Mouse (Mus musculus): ENCODE measurements around the gene Trim26. TPM values are rescaled to one million over a fixed set of nuclear protein-coding genes. Genes with fewer than 3 reads are reported as not detected.
A peak's percentile ranks its signal among the peaks of the same experiment; 100 is the strongest.

Trim26 gene
- polyA plus RNA-seq, 1 experiment from 2014 or later: 36.0 TPM

GRCm38 (mm10) chr17:36893387-36893786, 56.5 kb downstream of the Trim26 start:
- H3K36me3 ChIP-seq (replicated peaks; ENCODE audit: control insufficient read depth, insufficient read depth, low read depth, low read length): no peaks in the 10 kb centered on the region
- no peak overlapping the region for H3K4me2 ChIP-seq (ENCODE audit: low read depth, low read length)
- H3K9ac ChIP-seq (replicated peaks; ENCODE audit: low read length): no peak overlapping the region
- no peaks in the 10 kb centered on the region for H3K9me3 ChIP-seq (replicated peaks; ENCODE audit: control insufficient read depth, low read length)
- no peak overlapping the region for H3K27ac ChIP-seq (replicated peaks; ENCODE audit: low read depth, low read length)
- no peaks in the 10 kb centered on the region for H3K4me1 ChIP-seq (ENCODE audit: control insufficient read depth, insufficient read depth, low read length)
- ATAC-seq (replicated peaks; ENCODE audit: insufficient number of reproducible peaks, low FRiP score, low TSS enrichment, low read depth): no peak
- WGBS: 79% methylated on average over 5 of the region's 5 CpGs
- H3K27me3 ChIP-seq (ENCODE audit: control insufficient read depth, insufficient read depth, low read length): no peaks in the 10 kb centered on the region
- DNase-seq (ENCODE audit: low spot score): no peak
- no peak overlapping the region for H3K4me3 ChIP-seq (ENCODE audit: low read depth, low read length)

GRCm38 (mm10) chr17:36896583-36896982, 59.6 kb downstream of the Trim26 start:
- DNase-seq (ENCODE audit: low spot score) (peak; percentile 61), ATAC-seq (replicated peaks; ENCODE audit: insufficient number of reproducible peaks, low FRiP score, low TSS enrichment, low read depth) (no peak)
- Histone ChIP-seq H3K4me3 (ENCODE audit: low read depth, low read length) (no peak overlapping the region), H3K9ac (replicated peaks; ENCODE audit: low read length) (no peak overlapping the region), H3K4me1 (ENCODE audit: control insufficient read depth, insufficient read depth, low read length) (no peaks in the 10 kb centered on the region), H3K4me2 (ENCODE audit: low read depth, low read length) (no peak overlapping the region), H3K9me3 (replicated peaks; ENCODE audit: control insufficient read depth, low read length) (no peaks in the 10 kb centered on the region), H3K27ac (replicated peaks; ENCODE audit: low read depth, low read length) (no peak overlapping the region), H3K27me3 (ENCODE audit: control insufficient read depth, insufficient read depth, low read length) (no peaks in the 10 kb centered on the region), H3K36me3 (replicated peaks; ENCODE audit: control insufficient read depth, insufficient read depth, low read depth, low read length) (no peaks in the 10 kb centered on the region)
- 88% methylated on average over 1 of the region's 1 CpGs for WGBS

- no peak for DNase-seq (ENCODE audit: low spot score)
- no peak overlapping the region for H3K4me2 ChIP-seq (ENCODE audit: low read depth, low read length)
Measured at GRCm38 (mm10) chr17:36897065-36897464, 60.1 kb downstream of the Trim26 start.

GRCm38 (mm10) chr17:36897552-36898205, 60.7 kb downstream of the Trim26 start, which contains the start of gene Trim31:
TSS of gene Trim31 (plus strand) at chr17:36898118.
- WGBS: 72% methylated on average over 6 of the region's 6 CpGs

More at GRCm38 (mm10) chr17:36897065-36897464, 60.1 kb downstream of the Trim26 start:
- no peaks in the 10 kb centered on the region for H3K4me1 ChIP-seq (ENCODE audit: control insufficient read depth, insufficient read depth, low read length)
- no peak overlapping the region for H3K27ac ChIP-seq (replicated peaks; ENCODE audit: low read depth, low read length)
- no peak for ATAC-seq (replicated peaks; ENCODE audit: insufficient number of reproducible peaks, low FRiP score, low TSS enrichment, low read depth)
- H3K9me3 ChIP-seq (replicated peaks; ENCODE audit: control insufficient read depth, low read length): no peaks in the 10 kb centered on the region
- no peaks in the 10 kb centered on the region for H3K36me3 ChIP-seq (replicated peaks; ENCODE audit: control insufficient read depth, insufficient read depth, low read depth, low read length)
- no peak overlapping the region for H3K4me3 ChIP-seq (ENCODE audit: low read depth, low read length)
- H3K9ac ChIP-seq (replicated peaks; ENCODE audit: low read length): no peak overlapping the region
- H3K27me3 ChIP-seq (ENCODE audit: control insufficient read depth, insufficient read depth, low read length): no peaks in the 10 kb centered on the region

GRCm38 (mm10) chr17:36899376-36899775, 62.4 kb downstream of the Trim26 start:
- Histone ChIP-seq H3K4me2 (ENCODE audit: low read depth, low read length) (no peak overlapping the region), H3K4me1 (ENCODE audit: control insufficient read depth, insufficient read depth, low read length) (no peaks in the 10 kb centered on the region), H3K4me3 (ENCODE audit: low read depth, low read length) (no peak overlapping the region), H3K36me3 (replicated peaks; ENCODE audit: control insufficient read depth, insufficient read depth, low read depth, low read length) (no peaks in the 10 kb centered on the region), H3K9me3 (replicated peaks; ENCODE audit: control insufficient read depth, low read length) (no peaks in the 10 kb centered on the region), H3K27me3 (ENCODE audit: control insufficient read depth, insufficient read depth, low read length) (no peaks in the 10 kb centered on the region), H3K9ac (replicated peaks; ENCODE audit: low read length) (no peak overlapping the region), H3K27ac (replicated peaks; ENCODE audit: low read depth, low read length) (no peak overlapping the region)
- DNase-seq (ENCODE audit: low spot score) (no peak), ATAC-seq (replicated peaks; ENCODE audit: insufficient number of reproducible peaks, low FRiP score, low TSS enrichment, low read depth) (no peak)
- WGBS: 77% methylated on average over 4 of the region's 4 CpGs

More at GRCm38 (mm10) chr17:36897552-36898205, 60.7 kb downstream of the Trim26 start, which contains the start of gene Trim31:
- H3K27me3 ChIP-seq (ENCODE audit: control insufficient read depth, insufficient read depth, low read length): no peaks in the 10 kb centered on the region
- ATAC-seq (replicated peaks; ENCODE audit: insufficient number of reproducible peaks, low FRiP score, low TSS enrichment, low read depth) (no peak), DNase-seq (ENCODE audit: low spot score) (no peak)
- H3K36me3 ChIP-seq (replicated peaks; ENCODE audit: control insufficient read depth, insufficient read depth, low read depth, low read length): no peaks in the 10 kb centered on the region
- no peak within 1 kb of the TSS for H3K27ac ChIP-seq (replicated peaks; ENCODE audit: low read depth, low read length)
- no peak within 1 kb of the TSS for H3K4me2 ChIP-seq (ENCODE audit: low read depth, low read length)
- no peaks in the 10 kb centered on the region for H3K9me3 ChIP-seq (replicated peaks; ENCODE audit: control insufficient read depth, low read length)
- H3K9ac ChIP-seq (replicated peaks; ENCODE audit: low read length): no peak within 1 kb of the TSS
- no peak within 1 kb of the TSS for H3K4me3 ChIP-seq (ENCODE audit: low read depth, low read length)
- H3K4me1 ChIP-seq (ENCODE audit: control insufficient read depth, insufficient read depth, low read length): no peaks in the 10 kb centered on the region

- Histone ChIP-seq H3K27me3 (ENCODE audit: control insufficient read depth, insufficient read depth, low read length) (no peaks in the 10 kb centered on the region), H3K36me3 (replicated peaks; ENCODE audit: control insufficient read depth, insufficient read depth, low read depth, low read length) (no peaks in the 10 kb centered on the region), H3K27ac (replicated peaks; ENCODE audit: low read depth, low read length) (no peak overlapping the region), H3K4me2 (ENCODE audit: low read depth, low read length) (no peak overlapping the region), H3K4me3 (ENCODE audit: low read depth, low read length) (no peak overlapping the region), H3K9ac (replicated peaks; ENCODE audit: low read length) (no peak overlapping the region), H3K9me3 (replicated peaks; ENCODE audit: control insufficient read depth, low read length) (no peaks in the 10 kb centered on the region), H3K4me1 (ENCODE audit: control insufficient read depth, insufficient read depth, low read length) (no peaks in the 10 kb centered on the region)
- DNase-seq (ENCODE audit: low spot score) (no peak), ATAC-seq (replicated peaks; ENCODE audit: insufficient number of reproducible peaks, low FRiP score, low TSS enrichment, low read depth) (no peak)
- 90% methylated on average over 5 of the region's 5 CpGs for WGBS
Measured at GRCm38 (mm10) chr17:36900001-36900400, 63.1 kb downstream of the Trim26 start.

- no peak for DNase-seq (ENCODE audit: low spot score)
- no peak overlapping the region for H3K27ac ChIP-seq (replicated peaks; ENCODE audit: low read depth, low read length)
- no peaks in the 10 kb centered on the region for H3K27me3 ChIP-seq (ENCODE audit: control insufficient read depth, insufficient read depth, low read length)
- H3K4me2 ChIP-seq (ENCODE audit: low read depth, low read length): no peak overlapping the region
- 35% methylated on average over 1 of the region's 1 CpGs for WGBS
- H3K9me3 ChIP-seq (replicated peaks; ENCODE audit: control insufficient read depth, low read length): no peaks in the 10 kb centered on the region
- ATAC-seq (replicated peaks; ENCODE audit: insufficient number of reproducible peaks, low FRiP score, low TSS enrichment, low read depth): no peak
- H3K9ac ChIP-seq (replicated peaks; ENCODE audit: low read length): no peak overlapping the region
- H3K4me1 ChIP-seq (ENCODE audit: control insufficient read depth, insufficient read depth, low read length): no peaks in the 10 kb centered on the region
- no peak overlapping the region for H3K4me3 ChIP-seq (ENCODE audit: low read depth, low read length)
- H3K36me3 ChIP-seq (replicated peaks; ENCODE audit: control insufficient read depth, insufficient read depth, low read depth, low read length): no peaks in the 10 kb centered on the region
Measured at GRCm38 (mm10) chr17:36900691-36901090, 63.8 kb downstream of the Trim26 start.

- Histone ChIP-seq H3K36me3 (replicated peaks; ENCODE audit: control insufficient read depth, insufficient read depth, low read depth, low read length) (no peaks in the 10 kb centered on the region), H3K4me3 (ENCODE audit: low read depth, low read length) (no peak overlapping the region), H3K9me3 (replicated peaks; ENCODE audit: control insufficient read depth, low read length) (no peaks in the 10 kb centered on the region), H3K9ac (replicated peaks; ENCODE audit: low read length) (no peak overlapping the region), H3K27me3 (ENCODE audit: control insufficient read depth, insufficient read depth, low read length) (no peaks in the 10 kb centered on the region), H3K4me1 (ENCODE audit: control insufficient read depth, insufficient read depth, low read length) (no peaks in the 10 kb centered on the region), H3K27ac (replicated peaks; ENCODE audit: low read depth, low read length) (no peak overlapping the region), H3K4me2 (ENCODE audit: low read depth, low read length) (no peak overlapping the region)
- ATAC-seq (replicated peaks; ENCODE audit: insufficient number of reproducible peaks, low FRiP score, low TSS enrichment, low read depth) (no peak), DNase-seq (ENCODE audit: low spot score) (no peak)
- 70% methylated on average over 3 of the region's 3 CpGs for WGBS
Measured at GRCm38 (mm10) chr17:36903651-36904050, 66.7 kb downstream of the Trim26 start.
